Mouse (Mus musculus): ENCODE data around the gene Tbc1d10c. TPM values are rescaled to one million over a fixed set of nuclear protein-coding genes. Genes with fewer than 3 reads are reported as not detected.

Gene Tbc1d10c
- polyA plus RNA-seq, 1 experiment from 2014 or later: 4.0 TPM

DNA sequence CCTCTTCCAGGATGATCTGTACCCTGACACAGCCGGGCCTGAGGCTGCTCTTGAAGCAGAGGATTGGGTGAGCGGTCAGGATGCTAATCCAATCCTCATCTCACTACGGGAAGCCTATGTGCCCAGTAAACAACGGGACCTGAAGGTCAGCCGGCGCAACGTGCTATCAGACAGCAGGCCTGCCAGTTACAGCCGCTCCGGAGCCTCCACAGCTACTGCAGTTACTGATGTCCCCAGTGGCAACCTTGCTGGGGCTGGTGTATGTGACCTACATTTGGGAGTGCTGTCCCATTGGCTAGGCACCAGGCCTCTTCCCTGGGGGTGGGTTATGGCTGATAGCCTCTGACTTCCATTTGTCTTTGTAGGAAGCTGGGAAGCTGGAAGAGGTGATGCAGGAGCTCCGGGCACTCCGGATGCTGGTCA, 37.8 kb downstream of the Tbc1d10c start, which contains the start of gene Ptprcap:
Gene Ptprcap (plus strand): TSS at position 373 of the 423 bp plus-strand sequence.
- no peak within 1 kb of the TSS for H3K27ac ChIP-seq
- no peaks in the 10 kb centered on the region for H3K27me3 ChIP-seq (replicated peaks)
- no peak within 1 kb of the TSS for H3K4me3 ChIP-seq (replicated peaks)
- no peak within 1 kb of the TSS for H3K9ac ChIP-seq
- peaks cover 14% of the 10 kb centered on the region for H3K4me1 ChIP-seq
- 75% methylated on average over 11 of the region's 11 CpGs for WGBS
- H3K36me3 ChIP-seq: peaks cover 36% of the 10 kb centered on the region
- ATAC-seq (ENCODE audit: insufficient read depth, low FRiP score, low read depth): no peak
- H3K9me3 ChIP-seq: no peaks in the 10 kb centered on the region
- no peak within 1 kb of the TSS for H3K4me2 ChIP-seq

GRCm38 (mm10) chr19:4152445-4153231, 38.4 kb downstream of the Tbc1d10c start:
- 82% methylated on average over 8 of the region's 8 CpGs for WGBS
- peaks cover 20% of the 10 kb centered on the region for H3K4me1 ChIP-seq
- H3K9me3 ChIP-seq: no peaks in the 10 kb centered on the region
- no peak for ATAC-seq (ENCODE audit: insufficient read depth, low FRiP score, low read depth)
- H3K9ac ChIP-seq: no peak overlapping the region
- H3K4me2 ChIP-seq: no peak overlapping the region
- no peak overlapping the region for H3K4me3 ChIP-seq (replicated peaks)
- H3K27ac ChIP-seq: no peak overlapping the region
- peaks cover 30% of the 10 kb centered on the region for H3K36me3 ChIP-seq
- no peaks in the 10 kb centered on the region for H3K27me3 ChIP-seq (replicated peaks)

DNA sequence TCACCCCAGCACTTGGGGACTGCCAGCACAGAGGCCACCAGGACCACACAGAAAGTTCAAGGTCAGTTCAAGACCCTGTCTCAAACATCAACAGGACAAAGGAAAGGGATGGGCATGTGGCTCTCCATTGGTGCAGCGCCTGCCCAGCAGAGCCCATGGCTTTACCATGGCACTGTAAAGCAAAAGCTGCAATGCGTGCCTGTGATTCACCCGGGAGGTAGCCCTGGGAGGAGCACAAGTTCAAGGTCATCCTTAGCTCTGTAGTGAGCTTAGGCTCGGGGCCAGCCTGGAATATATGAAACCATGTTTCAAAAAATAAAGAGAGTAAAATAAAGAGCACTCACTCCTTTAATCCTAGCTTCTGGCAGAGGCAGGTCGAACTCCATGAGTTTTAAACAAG, 39.2 kb downstream of the Tbc1d10c start:
- H3K4me2 ChIP-seq: no peak overlapping the region
- no peak overlapping the region for H3K4me3 ChIP-seq (replicated peaks)
- WGBS: 85% methylated on average over 5 of the region's 5 CpGs
- H3K36me3 ChIP-seq: peaks cover 24% of the 10 kb centered on the region
- H3K4me1 ChIP-seq: peaks cover 20% of the 10 kb centered on the region
- no peaks in the 10 kb centered on the region for H3K27me3 ChIP-seq (replicated peaks)
- no peak overlapping the region for H3K9ac ChIP-seq
- no peak for ATAC-seq (ENCODE audit: insufficient read depth, low FRiP score, low read depth)
- no peaks in the 10 kb centered on the region for H3K9me3 ChIP-seq
- H3K27ac ChIP-seq: no peak overlapping the region

DNA sequence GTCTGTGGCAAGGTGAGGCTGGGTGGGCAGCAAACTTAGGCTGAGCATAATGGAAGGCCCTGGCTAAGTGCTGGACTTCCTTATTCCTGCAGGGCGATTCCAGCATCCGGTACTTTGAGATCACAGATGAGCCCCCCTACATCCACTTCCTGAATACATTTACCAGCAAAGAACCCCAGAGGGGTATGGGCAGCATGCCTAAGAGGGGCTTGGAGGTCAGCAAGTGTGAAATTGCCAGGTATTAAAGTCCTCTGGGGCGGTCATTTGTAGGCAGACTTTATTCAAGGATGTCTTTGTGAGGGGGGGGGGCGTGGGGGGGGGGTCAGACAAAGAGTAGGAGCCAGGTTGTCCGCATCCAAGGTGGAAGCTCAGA, 39.6 kb downstream of the Tbc1d10c start:
- Histone ChIP-seq H3K27ac (no peak overlapping the region), H3K4me2 (no peak overlapping the region), H3K9ac (no peak overlapping the region), H3K4me1 (peaks cover 20% of the 10 kb centered on the region), H3K36me3 (peaks cover 20% of the 10 kb centered on the region), H3K27me3 (replicated peaks) (no peaks in the 10 kb centered on the region), H3K4me3 (replicated peaks) (no peak overlapping the region), H3K9me3 (no peaks in the 10 kb centered on the region)
- ATAC-seq (ENCODE audit: insufficient read depth, low FRiP score, low read depth): no peak
- WGBS: 79% methylated on average over 5 of the region's 5 CpGs

DNA sequence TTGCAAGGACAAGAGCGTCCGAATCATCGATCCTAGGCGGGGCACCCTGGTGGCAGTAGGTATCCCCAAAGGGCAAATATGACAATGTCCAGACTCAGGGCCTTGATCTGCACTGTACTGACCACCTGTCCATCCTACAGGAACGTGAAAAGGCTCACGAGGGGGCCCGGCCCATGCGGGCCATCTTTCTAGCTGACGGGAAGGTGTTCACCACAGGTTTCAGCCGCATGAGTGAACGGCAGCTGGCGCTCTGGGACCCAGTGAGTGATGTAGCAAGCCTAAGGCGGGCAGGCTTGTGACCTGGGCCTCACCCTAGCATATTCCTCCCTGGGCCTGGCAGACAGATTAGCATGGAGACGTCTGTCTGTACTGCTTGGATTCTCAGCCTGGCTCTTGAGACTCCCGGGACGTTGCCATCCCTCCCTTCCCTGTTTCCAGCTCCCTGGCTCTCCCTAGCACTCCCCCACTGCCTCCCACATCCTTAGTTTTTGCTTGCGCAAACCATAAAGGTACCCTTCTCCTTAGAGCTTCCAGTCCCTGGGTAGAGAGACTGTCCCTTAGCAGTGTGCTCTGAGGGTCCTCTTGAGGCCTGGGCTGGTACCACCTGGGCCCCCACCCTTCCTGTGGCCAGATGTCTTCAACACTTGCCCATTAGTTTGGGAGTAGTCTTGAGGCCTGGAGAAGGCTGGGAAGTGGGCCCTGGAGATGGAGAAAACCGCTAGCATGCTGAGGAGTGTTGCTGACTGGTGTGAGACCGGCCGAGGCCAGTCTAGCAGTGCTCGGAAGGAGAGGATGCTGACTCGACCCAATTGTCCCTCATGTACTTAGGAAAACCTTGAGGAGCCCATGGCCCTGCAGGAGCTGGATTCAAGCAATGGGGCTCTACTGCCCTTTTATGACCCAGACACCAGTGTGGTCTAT, 40.3 kb downstream of the Tbc1d10c start:
- peaks cover 14% of the 10 kb centered on the region for H3K36me3 ChIP-seq
- H3K27me3 ChIP-seq (replicated peaks): no peaks in the 10 kb centered on the region
- H3K4me2 ChIP-seq: no peak overlapping the region
- no peaks in the 10 kb centered on the region for H3K9me3 ChIP-seq
- no peak overlapping the region for H3K27ac ChIP-seq
- ATAC-seq (ENCODE audit: insufficient read depth, low FRiP score, low read depth): no peak
- WGBS: 88% methylated on average over 22 of the region's 22 CpGs
- no peak overlapping the region for H3K9ac ChIP-seq
- peaks cover 20% of the 10 kb centered on the region for H3K4me1 ChIP-seq
- no peak overlapping the region for H3K4me3 ChIP-seq (replicated peaks)

GRCm38 (mm10) chr19:4149764-4150461, 41.2 kb downstream of the Tbc1d10c start:
- no peak overlapping the region for H3K4me3 ChIP-seq (replicated peaks)

GRCm38 (mm10) chr19:4149283-4149682, 41.8 kb downstream of the Tbc1d10c start:
- Histone ChIP-seq H3K36me3 (peaks cover 14% of the 10 kb centered on the region), H3K4me1 (peaks cover 20% of the 10 kb centered on the region), H3K27ac (no peak overlapping the region), H3K4me2 (peak overlapping the region; percentile 83), H3K4me3 (replicated peaks) (peak overlapping the region; percentile 92), H3K9me3 (no peaks in the 10 kb centered on the region), H3K27me3 (replicated peaks) (no peaks in the 10 kb centered on the region), H3K9ac (peak overlapping the region; percentile 95)
- ATAC-seq (ENCODE audit: insufficient read depth, low FRiP score, low read depth): no peak
- WGBS: 81% methylated on average over 11 of the region's 11 CpGs

More at GRCm38 (mm10) chr19:4149764-4150461, 41.2 kb downstream of the Tbc1d10c start:
- H3K9ac ChIP-seq: no peak overlapping the region
- H3K9me3 ChIP-seq: no peaks in the 10 kb centered on the region
- no peak overlapping the region for H3K27ac ChIP-seq
- peak overlapping the region; percentile 83 for H3K4me2 ChIP-seq
- H3K4me1 ChIP-seq: peaks cover 20% of the 10 kb centered on the region
- 90% methylated on average over 17 of the region's 17 CpGs for WGBS
- no peak for ATAC-seq (ENCODE audit: insufficient read depth, low FRiP score, low read depth)
- peaks cover 14% of the 10 kb centered on the region for H3K36me3 ChIP-seq
- no peaks in the 10 kb centered on the region for H3K27me3 ChIP-seq (replicated peaks)

DNA sequence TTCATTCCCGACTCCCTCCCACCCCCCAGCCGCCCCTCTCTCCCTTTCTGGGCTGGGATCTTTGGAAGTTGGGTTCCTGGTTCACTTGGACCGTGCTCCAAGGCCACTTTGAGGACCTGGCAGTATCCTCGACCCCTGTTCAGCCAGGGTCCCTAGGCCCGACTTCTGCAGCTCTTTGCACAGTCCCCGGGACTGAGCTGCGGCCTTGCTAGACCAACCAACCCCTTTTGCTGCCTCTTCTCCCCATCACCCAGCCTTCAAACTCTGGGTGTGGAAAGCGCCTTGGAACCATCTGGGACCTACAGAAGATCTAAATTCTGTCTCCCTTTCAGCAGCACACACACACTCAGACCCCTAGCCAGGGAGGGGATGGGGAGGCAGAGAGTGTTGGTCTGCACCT, 42.3 kb downstream of the Tbc1d10c start:
- Histone ChIP-seq H3K9me3 (no peaks in the 10 kb centered on the region), H3K27me3 (replicated peaks) (no peaks in the 10 kb centered on the region), H3K27ac (peak overlapping the region; percentile 75), H3K4me1 (peaks cover 20% of the 10 kb centered on the region), H3K4me2 (peak overlapping the region; percentile 83), H3K36me3 (peaks cover 14% of the 10 kb centered on the region), H3K9ac (peak overlapping the region; percentile 95), H3K4me3 (replicated peaks) (peak overlapping the region; percentile 92)
- 2% methylated on average over 7 of the region's 8 CpGs for WGBS
- 0 out of 2 replicates have a peak, but pooled peaks have one; percentile 0 for ATAC-seq (ENCODE audit: insufficient read depth, low FRiP score, low read depth)

DNA sequence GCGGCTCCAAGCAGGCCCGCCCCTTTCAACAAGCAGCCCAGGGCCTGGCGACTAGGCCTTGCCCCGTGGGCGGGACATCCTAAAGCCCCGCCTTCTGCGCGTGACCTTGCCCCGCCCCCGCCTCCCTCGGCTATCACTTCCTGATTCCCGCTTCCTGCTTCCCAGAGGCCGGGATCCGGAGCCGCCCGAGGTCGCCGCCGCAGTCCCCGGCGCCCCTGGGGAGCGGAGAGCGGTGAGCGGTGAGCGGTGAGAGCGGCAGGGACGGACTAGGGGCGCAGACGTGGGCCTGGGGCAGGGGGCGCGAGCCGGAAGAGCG, 42.6 kb downstream of the Tbc1d10c start, which contains the start of gene Coro1b:
Gene Coro1b (plus strand): TSS at position 129 of the 316 bp plus-strand sequence.
- peaks cover 20% of the 10 kb centered on the region for H3K4me1 ChIP-seq
- peak within 1 kb of the TSS; percentile 75 for H3K27ac ChIP-seq
- no peaks in the 10 kb centered on the region for H3K27me3 ChIP-seq (replicated peaks)
- peak within 1 kb of the TSS; percentile 95 for H3K9ac ChIP-seq
- peaks cover 14% of the 10 kb centered on the region for H3K36me3 ChIP-seq
- peak within 1 kb of the TSS; percentile 83 for H3K4me2 ChIP-seq
- ATAC-seq (ENCODE audit: insufficient read depth, low FRiP score, low read depth): peak; percentile 94
- peak within 1 kb of the TSS; percentile 92 for H3K4me3 ChIP-seq (replicated peaks)
- WGBS: 0% methylated on average over 23 of the region's 33 CpGs
- no peaks in the 10 kb centered on the region for H3K9me3 ChIP-seq

GRCm38 (mm10) chr19:4147782-4148490, 43.1 kb downstream of the Tbc1d10c start:
- no peaks in the 10 kb centered on the region for H3K27me3 ChIP-seq (replicated peaks)
- H3K4me2 ChIP-seq: peak overlapping the region; percentile 83
- no peaks in the 10 kb centered on the region for H3K9me3 ChIP-seq
- H3K4me1 ChIP-seq: peaks cover 20% of the 10 kb centered on the region
- H3K27ac ChIP-seq: peak overlapping the region; percentile 19; the same call in 1 of the 2 replicates
- peak overlapping the region; percentile 92 for H3K4me3 ChIP-seq (replicated peaks)
- 39% methylated on average over 9 of the region's 9 CpGs for WGBS
- no peak for ATAC-seq (ENCODE audit: insufficient read depth, low FRiP score, low read depth)
- H3K9ac ChIP-seq: peak overlapping the region; percentile 95; the same call in 1 of the 2 replicates
- peaks cover 14% of the 10 kb centered on the region for H3K36me3 ChIP-seq

DNA sequence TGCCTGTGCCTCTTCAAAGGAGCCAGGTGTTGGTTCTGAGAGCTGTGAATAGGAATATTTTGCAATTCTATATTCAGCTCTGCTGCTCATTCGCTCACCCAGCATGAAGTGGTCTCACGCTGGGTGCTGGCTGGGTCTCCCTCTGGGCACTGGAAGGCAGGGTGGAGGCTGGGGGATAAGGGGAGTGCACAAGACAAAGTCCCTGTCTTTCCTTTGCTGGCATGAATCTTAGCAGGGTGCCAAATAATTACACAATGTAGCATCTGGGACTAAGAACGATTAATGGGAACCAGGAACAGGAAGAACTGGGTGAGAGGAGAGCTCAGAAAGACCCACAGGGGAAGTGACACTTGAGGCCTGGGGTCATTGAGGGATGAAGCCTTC, 44.1 kb downstream of the Tbc1d10c start:
- Histone ChIP-seq H3K36me3 (peaks cover 11% of the 10 kb centered on the region), H3K9me3 (no peaks in the 10 kb centered on the region), H3K27ac (no peak overlapping the region), H3K4me3 (replicated peaks) (no peak overlapping the region), H3K9ac (no peak overlapping the region), H3K4me1 (peaks cover 20% of the 10 kb centered on the region), H3K27me3 (replicated peaks) (no peaks in the 10 kb centered on the region), H3K4me2 (no peak overlapping the region)
- 52% methylated on average over 3 of the region's 3 CpGs for WGBS
- ATAC-seq (ENCODE audit: insufficient read depth, low FRiP score, low read depth): no peak

Data from stomach, embryonic 15.5 days (tissue).